Mouse (Mus musculus) Muller cell, postnatal 12 days (primary cell): ENCODE measurements around the gene Cyp11a1.

ENCODE experiments used
- DNase-seq: peaks from one replicate; pipeline ENCODE4 v3.0.0-alpha.2; 2015; ENCODE audit errors: inconsistent ontology term

Cyp11a1 gene

DNA sequence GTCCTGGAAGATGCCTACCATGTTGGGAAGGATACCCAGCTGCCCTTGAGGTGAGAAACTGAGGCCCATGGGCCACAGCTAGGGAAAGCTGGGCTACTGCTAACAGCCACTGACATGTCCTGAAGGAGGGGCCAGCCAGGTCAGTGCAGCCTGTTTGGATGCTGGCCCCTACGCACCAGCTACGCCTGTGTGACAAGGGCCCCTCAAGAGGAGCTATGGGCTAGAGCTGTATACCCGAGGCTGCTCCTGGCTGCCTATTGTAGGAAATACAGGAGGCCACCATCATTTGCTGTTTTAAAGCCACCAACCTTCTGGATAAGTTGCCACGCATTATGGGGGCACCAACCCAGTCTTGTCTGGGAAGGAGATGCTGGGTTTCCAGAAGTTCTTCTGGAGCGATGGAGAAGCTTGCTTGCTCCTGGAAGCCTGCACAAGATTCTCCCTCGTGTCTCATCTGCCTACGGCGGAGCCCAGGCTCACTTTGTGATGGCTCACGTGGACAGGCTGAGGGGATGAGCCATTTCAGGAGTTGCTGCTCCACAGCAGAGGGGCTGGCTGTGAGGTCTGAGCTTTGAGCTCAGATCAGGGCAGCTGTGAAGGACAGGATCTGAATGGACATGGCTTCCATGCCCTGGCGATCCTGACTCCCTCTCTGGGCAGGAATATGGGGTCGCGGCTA, 2.3 kb downstream of the Cyp11a1 start:
- DNase-seq: no peak

DNA sequence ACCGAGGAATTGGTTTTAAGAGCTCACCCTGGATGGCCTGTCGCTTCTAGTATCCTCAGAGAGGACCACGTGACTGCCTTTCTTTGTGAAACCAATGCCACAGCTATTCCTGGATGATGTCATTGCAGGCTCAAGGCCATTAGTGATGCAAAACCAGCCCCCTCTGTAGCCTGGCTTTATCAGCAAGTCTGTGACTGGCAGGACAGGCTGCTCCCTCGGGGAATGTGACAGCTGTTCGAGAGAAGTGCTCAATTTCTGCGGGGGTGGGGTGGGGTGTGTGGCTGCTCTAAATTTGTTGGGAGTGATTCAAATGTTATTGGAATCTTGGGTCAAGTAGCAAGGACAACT, 2.8 kb downstream of the Cyp11a1 start:
- DNase-seq: peak; percentile 92

DNA sequence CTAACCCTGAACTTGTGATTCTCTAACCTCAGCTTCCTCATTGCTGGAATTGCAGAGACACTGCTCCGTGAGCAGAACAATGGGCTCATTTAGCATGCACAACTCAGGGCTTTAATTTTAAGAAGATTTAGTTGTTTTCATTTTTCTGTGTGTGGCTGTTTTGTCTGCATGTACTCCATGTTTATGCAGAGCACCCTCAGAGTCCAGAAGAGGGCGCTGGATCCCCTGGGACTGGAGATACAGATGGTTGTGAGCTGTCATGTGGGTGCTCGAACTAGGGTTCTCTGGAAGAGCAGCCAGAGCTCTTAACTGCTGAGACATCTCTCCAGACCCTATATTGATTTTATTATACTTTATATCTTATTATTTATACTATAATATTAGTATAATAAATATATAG, 3.4 kb downstream of the Cyp11a1 start:
- DNase-seq: peak; percentile 26

DNA sequence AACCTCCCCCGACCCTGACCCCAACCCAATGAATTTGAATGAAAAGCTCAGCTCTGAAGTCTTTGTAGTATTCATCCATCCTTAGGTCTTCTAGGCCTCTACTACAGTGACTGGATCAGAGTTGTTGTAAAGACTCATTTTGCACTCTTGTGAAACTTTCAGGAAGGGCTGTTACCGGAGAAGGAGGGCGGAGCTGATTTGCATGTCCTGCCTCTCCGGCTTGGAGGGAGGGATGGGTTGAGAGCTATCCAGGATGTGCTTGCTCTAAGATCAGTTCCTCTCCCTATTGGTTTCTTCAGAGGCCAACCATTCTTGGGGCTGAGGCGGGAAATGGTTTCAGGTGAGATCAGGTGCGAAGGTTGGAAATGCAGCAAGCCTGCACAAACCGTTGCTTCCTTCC, 4.8 kb downstream of the Cyp11a1 start:
- no peak for DNase-seq

DNA sequence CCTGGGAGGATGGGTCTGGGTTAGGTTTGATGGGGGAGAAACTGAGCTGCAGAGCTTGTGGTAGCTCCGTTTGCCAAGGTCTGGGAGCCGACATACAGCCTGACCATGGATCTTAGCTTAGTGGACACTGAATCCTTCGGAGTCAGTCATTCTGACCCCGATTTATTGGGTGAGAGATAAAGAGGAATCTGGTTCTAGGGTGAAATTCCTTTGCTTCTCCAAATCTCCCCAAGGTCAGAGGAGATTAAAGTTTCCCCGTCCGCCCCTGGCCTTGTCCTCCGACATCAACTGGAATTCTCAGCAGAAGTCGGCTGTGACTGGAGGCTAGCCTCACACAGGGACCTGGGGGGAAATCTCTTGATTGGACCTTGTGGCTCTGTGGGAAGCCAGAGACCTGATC, 5.3 kb downstream of the Cyp11a1 start:
- no peak for DNase-seq

DNA sequence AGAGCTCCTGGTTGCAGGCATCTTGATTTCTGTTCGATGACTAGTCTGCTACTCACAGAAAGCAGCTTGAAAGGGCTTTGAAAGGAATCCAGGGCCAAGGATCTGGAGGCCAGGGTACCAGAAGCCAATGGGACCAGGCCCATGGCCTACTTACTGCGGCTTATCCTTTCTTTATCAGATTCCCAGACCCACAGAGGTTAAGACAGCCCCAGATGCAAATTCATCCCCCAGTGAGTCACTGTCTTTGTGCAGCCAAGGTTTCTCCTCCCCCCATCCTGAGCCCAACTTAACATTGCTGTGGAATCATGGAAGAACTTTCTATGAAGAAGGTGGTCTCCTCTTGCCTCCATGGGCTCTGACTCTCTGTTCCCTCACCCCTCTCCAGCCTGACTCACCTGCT, 6.3 kb downstream of the Cyp11a1 start:
- DNase-seq: no peak

DNA sequence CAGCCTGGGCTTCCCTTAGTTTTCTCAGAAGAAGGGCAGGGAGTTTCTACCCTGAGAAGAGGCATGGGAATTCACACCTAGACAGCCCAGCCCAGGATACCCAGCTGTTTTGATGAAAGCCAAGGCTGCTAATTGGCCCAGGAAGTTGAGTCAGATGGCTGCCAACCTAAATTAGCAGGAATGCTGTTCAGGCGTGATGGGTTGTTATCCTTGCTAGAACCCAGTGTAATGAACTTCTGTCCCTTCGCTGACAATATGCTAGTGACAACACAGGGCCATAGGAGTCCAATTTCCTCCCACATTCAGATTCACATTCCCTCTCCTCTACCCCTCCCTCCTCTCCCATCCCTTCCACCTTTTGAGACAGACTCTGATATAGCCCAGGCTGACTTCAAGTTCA, 6.7 kb downstream of the Cyp11a1 start:
- peak; percentile 80 for DNase-seq

DNA sequence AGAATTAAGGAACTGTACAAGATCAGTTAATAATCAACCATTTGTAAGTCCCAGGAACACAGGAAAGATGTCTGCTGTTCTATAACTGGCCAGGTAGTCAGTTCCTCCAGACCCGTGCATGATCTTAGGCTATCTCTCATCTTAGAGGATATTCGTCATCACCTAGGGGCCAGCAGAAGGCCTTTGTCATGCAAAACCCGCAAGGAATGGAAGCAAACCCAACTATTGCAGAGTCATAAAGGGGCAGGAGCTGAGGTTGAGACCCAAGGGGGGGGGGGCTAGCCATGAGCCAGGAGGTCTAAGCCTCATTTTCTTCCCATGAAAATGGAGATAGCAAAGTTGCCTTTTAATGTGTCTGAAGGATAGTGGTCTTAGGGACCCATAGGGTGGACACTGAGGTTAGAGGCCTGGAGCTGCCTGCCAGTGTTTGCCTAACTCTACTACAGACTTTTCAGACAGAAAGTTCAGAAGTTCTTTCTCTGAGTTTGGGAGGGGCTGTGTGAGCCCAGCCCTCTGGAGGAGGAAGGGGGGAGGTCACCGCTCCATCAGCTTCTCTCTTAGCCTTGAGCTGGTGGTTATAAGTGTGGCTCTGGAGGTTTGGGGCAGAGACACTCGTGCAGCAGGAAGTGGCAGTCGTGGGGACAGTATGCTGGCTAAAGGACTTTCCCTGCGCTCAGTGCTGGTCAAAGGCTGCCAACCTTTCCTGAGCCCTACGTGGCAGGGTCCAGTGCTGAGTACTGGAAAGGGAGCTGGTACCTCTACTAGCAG, 8.4 kb downstream of the Cyp11a1 start:
- DNase-seq: no peak

DNA sequence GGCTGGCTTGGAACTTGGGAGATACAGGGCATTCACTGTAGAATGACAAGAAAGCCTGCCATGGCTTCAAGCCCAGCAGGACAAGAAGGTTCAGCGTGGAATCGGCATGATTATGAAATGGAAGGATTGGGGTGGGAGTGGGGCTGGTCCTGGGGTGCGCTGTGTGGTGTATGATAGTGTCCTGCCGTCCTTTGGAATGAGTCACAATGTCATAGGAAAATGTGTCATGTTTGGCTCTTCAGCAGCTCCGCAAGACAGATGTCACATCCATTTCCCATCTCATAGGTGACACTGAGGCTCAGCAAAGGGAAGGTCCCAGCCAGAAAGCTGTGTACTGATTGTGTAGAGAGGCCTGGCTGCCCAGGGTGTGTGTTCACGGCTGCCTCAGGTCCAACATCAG, 9.6 kb downstream of the Cyp11a1 start:
- no peak for DNase-seq

DNA sequence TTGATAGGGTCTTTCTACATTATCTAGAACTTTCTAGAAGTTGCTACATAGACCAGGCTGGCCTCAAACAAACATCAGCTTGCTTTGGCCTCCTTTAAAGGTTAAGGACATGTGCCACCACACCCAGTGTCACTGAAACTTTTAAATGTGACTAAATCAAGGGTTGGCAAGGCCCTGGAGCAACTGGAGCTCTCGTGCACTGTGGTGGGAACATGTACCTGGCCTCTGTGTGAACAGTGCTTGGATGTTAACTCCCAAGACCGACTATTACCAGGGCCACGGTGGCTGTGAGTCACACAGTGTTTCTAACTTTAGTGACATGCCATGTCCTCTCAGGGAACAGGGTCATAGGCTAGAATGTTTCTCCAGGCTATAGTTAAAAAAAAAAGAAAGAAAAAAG, 10.8 kb downstream of the Cyp11a1 start:
- DNase-seq: no peak

DNA sequence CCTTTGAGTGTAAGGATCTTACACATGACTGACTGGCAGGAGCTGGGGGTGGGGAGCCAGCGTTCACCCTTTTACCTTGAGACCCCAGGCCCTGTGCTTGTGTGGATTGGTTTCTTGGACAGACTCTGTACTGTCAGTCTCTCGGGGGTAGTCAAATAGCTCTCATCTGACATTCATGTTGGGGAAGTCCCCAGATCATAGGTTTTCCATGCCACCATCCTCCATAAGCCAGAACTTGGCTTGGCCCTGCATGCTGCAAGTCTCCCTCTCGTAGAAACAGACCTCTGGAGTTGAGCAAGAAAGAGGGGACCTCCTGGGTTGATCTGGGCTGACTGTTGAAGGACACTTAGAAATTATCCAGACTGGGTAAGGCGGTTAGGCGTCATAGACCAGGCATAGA, 12.2 kb downstream of the Cyp11a1 start:
- DNase-seq: no peak

DNA sequence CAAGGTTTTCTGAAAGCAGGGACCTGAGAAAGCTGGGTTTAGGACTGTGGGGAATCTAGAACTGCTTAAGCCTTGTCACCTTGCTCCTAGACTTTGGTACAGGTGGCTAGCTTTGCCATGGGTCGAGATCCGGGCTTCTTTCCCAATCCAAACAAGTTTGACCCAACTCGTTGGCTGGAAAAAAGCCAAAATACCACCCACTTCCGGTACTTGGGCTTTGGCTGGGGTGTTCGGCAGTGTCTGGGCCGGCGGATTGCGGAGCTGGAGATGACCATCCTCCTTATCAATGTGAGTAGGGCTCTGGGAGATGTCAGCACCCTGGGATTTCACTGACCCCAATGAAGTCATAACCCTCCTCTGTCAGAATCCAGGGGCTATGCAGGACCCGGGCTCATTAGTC, 19.8 kb downstream of the Cyp11a1 start:
- DNase-seq: no peak

DNA sequence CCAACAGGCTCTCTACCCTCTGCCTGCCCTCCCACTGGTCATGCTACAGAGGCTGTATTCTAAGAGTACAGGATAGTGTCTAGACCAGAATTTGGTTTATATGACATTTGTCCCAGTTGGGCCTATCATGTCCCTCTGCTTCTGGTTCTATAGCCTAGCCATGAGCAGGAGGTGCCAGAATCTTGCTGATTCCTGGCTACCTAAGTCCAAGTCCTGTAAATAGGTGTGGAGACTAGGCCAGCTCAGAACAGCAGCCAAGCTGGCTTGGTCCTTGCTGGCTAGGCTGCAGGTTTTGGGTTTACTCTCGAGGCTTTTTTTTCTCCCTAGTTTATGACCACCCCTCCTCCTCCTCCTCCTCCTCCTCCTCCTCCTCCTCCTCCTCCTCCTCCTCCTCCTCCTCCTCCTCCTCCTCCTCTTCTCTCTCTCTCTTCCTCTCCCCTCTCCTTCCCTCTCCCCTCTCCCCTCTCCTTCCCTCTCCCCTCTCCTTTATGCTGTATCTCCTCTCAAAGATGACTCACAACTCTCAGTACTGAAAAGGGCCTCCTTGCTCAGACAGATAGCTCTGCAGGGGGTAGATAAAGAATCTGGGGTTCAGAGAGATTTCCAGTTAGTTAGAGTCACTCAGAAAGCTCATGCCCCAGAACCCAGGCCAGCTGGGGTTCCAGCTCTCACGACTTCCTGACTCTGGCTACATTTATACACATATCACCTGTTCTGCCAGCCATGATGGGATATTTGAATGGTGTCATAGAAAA, 21.4 kb downstream of the Cyp11a1 start:
- DNase-seq: no peak

DNA sequence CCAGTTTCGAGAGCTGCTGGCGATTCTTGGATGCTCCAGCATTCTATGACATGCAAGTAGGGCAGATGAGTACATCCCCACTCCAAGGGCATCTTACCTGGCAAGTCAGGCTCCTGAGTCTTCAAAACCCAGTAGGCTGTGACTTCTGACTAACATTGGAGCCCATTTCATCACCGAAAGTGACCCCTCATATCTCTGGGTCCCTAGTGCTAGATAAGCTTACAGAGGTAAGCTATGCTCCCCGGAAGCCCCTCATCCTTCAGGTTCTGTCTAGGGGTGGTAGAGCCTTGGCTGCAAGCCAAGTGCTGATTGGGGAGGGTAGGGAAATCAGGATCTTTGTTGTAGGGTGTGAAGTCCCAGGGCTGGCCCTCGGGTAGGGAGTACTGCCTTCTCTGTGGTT, 22.6 kb downstream of the Cyp11a1 start:
- no peak for DNase-seq

DNA sequence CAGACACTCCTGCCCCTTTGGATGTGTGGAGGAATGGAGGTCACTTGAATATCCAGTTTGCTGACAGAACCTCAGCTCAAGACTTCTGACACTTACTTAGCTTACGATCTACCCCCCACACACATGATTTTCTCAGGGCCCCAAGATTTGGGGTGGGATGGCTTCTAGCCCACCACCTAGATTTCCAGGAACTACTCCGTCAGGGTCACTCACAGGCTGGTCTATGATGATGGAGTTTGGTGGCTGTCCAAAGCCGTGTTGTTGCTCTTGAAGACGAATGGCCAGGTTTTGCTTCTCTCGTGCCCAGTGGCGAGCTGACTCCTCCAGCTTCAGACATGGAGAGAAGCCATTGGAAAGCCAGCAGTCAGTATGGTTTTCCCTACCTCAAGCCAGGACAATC, 23.4 kb downstream of the Cyp11a1 start:
- no peak for DNase-seq

DNA sequence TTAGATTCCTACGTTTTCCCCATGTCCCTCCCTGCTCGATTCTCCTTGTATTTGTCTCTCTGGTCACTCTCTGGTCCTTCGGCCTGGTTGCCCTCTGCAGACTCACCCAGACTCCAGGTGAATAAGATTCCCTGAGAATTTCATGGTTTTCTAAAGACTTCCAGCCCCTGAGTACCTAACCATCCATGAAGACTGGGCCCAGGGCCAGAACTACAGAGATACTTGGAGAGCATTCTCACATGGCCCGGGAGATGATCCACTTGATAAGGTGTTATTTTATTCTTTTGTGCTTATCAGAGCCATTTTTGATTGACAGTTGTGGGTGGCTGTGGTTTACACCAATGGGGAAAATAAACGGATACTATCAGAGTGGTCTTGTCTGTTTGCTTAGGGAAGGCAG, 25.7 kb downstream of the Cyp11a1 start:
- no peak for DNase-seq

DNA sequence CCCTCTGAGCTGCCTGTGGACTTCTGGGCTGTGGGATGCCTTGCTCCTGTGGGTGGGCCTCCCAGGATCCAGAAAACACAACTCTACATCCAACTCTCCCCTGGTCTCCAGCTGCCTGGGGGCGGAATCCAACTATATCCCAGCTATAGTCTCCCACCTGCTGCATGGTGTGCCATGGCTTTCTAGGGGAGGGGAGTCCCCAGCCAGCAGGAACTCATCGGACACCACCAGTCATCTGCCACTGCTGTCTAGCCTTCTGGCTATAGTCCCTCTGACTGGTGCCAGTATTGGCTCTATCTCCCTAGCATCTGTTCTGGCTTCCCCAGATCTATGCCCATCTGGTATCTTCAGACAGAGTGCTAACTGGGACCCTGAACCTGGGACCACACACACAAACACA, 29.3 kb downstream of the Cyp11a1 start:
- DNase-seq: no peak

DNA sequence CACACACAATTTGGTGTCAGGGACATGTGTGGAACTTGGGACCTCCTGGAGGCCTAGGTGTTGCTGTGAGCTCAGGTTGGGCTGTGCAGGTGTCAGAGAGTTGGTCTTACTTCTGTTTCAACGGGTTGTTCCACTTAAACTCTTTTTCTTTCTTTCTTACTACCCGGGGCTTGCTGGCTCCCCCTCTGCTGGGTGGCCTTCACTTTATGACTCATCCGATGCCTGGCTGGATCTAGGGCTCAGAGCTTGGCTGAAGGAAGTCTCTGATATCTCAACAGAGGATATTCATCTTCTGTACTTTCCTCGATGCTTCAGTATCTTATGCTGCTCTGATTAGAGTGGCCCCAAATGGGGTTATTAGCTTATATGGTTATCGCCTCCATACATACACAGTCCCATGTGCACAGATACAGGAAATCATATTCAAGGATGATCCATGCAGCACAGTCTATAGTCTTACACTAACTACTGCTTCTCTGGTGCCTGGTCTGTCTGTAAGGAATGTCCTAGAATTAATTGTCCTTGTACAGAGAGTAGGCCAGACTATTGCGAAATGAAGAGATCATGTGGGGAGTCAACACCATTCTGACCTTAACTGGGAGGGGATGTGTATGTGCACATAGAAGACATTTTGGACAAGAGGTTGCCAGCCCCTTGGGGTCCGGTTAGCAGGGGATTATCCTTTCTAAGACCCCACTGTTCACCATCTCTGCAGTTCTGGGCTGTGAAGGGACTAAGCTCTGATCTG, 29.9 kb downstream of the Cyp11a1 start:
- DNase-seq: no peak

DNA sequence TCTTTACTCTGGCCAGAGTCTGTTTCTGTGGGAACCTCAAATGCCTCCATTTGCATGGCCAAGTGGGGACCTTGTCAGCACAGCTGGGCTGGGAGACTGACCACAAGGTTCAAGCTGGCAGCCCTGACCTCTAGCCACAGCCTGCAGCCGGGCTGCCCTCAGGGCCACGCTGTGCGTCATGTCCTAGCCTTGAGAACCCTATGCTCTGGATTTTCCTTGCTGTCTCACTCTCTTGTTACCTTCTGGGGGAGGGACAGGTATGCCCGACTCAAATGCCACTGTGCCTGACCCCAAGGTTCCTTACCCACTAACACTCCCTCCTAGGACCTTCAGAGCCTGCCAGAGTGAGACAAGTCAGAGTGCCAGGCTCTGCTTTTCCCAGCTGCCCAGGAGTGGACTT, 30.8 kb downstream of the Cyp11a1 start:
- no peak for DNase-seq

DNA sequence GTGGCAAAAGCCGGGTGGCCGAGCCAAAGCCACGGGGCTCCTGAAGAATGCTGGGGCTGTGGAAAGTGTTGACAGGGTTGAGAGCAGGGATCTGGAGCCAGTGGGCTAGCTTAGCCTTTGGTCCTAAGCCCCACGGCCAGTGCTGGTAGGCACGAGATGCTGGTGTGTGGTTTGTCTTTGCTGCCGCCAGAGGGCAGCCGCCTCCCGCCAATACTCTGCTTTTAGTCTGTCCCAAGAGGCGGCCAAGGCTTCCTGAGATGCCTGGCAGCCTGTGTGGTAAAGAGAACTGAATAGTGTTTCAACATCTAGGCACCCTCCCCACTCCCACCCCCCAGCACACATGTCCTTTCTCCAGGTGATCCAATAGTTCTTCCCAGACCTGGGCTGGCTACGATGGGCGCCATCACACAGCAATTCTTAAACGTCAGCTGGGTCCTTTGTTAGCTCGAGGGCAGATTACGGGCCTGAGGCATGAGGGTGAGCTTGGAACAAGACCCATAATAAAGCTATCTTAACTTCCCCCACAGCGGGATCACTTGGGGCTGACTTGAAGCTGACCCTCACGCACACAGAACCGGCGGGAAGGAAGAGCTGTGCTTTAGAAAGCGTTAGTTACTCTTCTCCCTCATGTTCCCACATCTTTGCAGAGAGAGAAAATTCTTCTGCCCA, 32.4 kb downstream of the Cyp11a1 start:
- DNase-seq: peak; percentile 64

DNA sequence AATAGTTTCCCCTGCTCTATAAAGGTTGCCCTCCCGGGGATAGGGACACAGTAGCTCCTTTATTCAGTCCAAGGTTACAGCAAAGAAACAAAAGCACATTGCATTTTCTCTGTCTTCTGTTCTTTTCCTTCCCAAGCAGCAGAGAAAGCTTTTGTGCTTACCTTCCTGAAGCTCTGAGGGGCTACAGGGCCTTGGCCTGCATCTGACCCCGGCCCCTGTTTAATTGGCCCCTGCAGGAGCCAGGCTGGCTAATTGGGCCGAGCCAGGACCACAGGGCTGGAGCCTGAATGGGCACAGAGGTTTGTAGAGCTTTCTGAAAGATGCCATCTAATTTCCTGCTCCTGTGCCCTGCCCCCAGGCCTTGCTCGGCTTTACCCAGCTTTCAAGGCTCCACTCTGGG, 34.8 kb downstream of the Cyp11a1 start:
- DNase-seq: peak; percentile 68

DNA sequence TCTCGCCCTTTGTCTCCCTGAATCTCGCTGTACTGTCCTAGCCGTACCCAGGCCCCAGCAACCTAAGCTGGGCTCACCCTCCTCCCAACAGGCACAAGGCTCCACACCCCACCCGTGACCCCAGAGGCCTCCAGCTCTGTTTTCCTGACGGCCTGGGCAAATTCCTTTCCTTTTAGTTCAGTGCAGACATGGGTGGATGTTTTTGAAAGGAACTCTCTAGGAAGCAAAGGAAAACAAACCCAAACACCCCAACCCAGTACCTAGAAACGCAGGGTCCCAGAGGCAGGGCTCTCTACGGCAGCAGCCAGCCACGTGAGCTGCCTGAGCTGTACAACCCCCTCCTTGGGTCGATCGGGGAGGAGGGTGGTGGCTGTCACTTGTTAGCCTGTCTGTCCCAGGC, 36.2 kb downstream of the Cyp11a1 start:
- peak; percentile 41 for DNase-seq
